Mouse (Mus musculus): ENCODE measurements around the gene Gast. TPM values are rescaled to one million over a fixed set of nuclear protein-coding genes. Genes with fewer than 3 reads are reported as not detected.

Gast gene
- not detected in 2 replicates for polyA plus RNA-seq (2015; fragmentation: Nextera tagmentation; extraction: Ambion mirVana)

GRCm38 (mm10) chr11:100333944-100334457, at the start of gene Gast:
Gene Gast (plus strand): TSS chr11:100334407.
- no peaks in the 10 kb centered on the region for H3K36me3 ChIP-seq (ENCODE audit: control insufficient read depth, insufficient read depth)
- 72% methylated on average over 6 of the region's 6 CpGs for WGBS
- H3K9me3 ChIP-seq (replicated peaks; ENCODE audit: control insufficient read depth, low read length), result no peaks in the 10 kb centered on the region
- H3K4me3 ChIP-seq (ENCODE audit: low read length), result no peak within 1 kb of the TSS
- no peak within 1 kb of the TSS for H3K4me2 ChIP-seq (ENCODE audit: low read depth, low read length)
- no peaks in the 10 kb centered on the region for H3K4me1 ChIP-seq (ENCODE audit: control insufficient read depth, insufficient read depth, low read length)
- ATAC-seq (replicated peaks; ENCODE audit: extremely low read depth, insufficient read depth, low FRiP score), result no peak
- H3K27me3 ChIP-seq (ENCODE audit: control insufficient read depth, insufficient read depth, low read length), result no peaks in the 10 kb centered on the region
- H3K27ac ChIP-seq (ENCODE audit: low read length), result no peak within 1 kb of the TSS
- H3K9ac ChIP-seq (ENCODE audit: low read length), result no peak within 1 kb of the TSS

GRCm38 (mm10) chr11:100284988-100285387, 49.2 kb upstream of the Gast start:
- no peaks in the 10 kb centered on the region for H3K36me3 ChIP-seq (ENCODE audit: control insufficient read depth, insufficient read depth)
- no peak for ATAC-seq (replicated peaks; ENCODE audit: extremely low read depth, insufficient read depth, low FRiP score)
- no peaks in the 10 kb centered on the region for H3K4me1 ChIP-seq (ENCODE audit: control insufficient read depth, insufficient read depth, low read length)
- no peaks in the 10 kb centered on the region for H3K27me3 ChIP-seq (ENCODE audit: control insufficient read depth, insufficient read depth, low read length)
- WGBS, result 78% methylated on average over 4 of the region's 4 CpGs
- H3K4me3 ChIP-seq (ENCODE audit: low read length), result no peak overlapping the region
- no peak overlapping the region for H3K27ac ChIP-seq (ENCODE audit: low read length)
- no peak overlapping the region for H3K4me2 ChIP-seq (ENCODE audit: low read depth, low read length)
- no peak overlapping the region for H3K9ac ChIP-seq (ENCODE audit: low read length)
- no peaks in the 10 kb centered on the region for H3K9me3 ChIP-seq (replicated peaks; ENCODE audit: control insufficient read depth, low read length)

GRCm38 (mm10) chr11:100287024-100287423, 47.2 kb upstream of the Gast start:
- Histone ChIP-seq H3K27ac (ENCODE audit: low read length) (no peak overlapping the region), H3K4me2 (ENCODE audit: low read depth, low read length) (no peak overlapping the region), H3K27me3 (ENCODE audit: control insufficient read depth, insufficient read depth, low read length) (no peaks in the 10 kb centered on the region), H3K4me1 (ENCODE audit: control insufficient read depth, insufficient read depth, low read length) (no peaks in the 10 kb centered on the region), H3K4me3 (ENCODE audit: low read length) (no peak overlapping the region), H3K36me3 (ENCODE audit: control insufficient read depth, insufficient read depth) (no peaks in the 10 kb centered on the region), H3K9ac (ENCODE audit: low read length) (no peak overlapping the region), H3K9me3 (replicated peaks; ENCODE audit: control insufficient read depth, low read length) (no peaks in the 10 kb centered on the region)
- 47% methylated on average over 10 of the region's 10 CpGs for WGBS
- no peak for ATAC-seq (replicated peaks; ENCODE audit: extremely low read depth, insufficient read depth, low FRiP score)

DNA sequence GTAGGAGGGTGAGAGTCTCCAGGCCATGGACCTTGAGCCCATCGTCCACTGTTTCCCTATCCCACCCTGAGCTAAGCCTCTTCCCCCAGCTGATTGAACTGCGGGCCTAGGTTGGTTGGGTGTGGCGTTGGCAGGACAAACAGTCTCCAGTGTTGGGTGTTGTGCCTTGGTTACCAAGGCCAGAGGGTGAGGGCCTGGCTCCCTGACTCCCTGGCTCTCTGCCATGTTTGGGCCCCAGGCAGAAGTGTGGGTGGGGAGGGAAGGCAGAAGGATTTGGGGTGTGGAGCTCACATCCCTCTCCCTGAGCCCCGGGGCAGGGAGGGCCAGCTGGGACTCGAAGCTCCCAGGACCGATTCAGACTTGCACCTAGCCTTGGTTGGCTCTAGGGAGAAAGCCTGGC, 45.3 kb upstream of the Gast start:
- Histone ChIP-seq H3K4me3 (ENCODE audit: low read length) (no peak overlapping the region), H3K36me3 (ENCODE audit: control insufficient read depth, insufficient read depth) (no peaks in the 10 kb centered on the region), H3K27ac (ENCODE audit: low read length) (no peak overlapping the region), H3K4me2 (ENCODE audit: low read depth, low read length) (no peak overlapping the region), H3K4me1 (ENCODE audit: control insufficient read depth, insufficient read depth, low read length) (no peaks in the 10 kb centered on the region), H3K9ac (ENCODE audit: low read length) (no peak overlapping the region), H3K9me3 (replicated peaks; ENCODE audit: control insufficient read depth, low read length) (no peaks in the 10 kb centered on the region), H3K27me3 (ENCODE audit: control insufficient read depth, insufficient read depth, low read length) (no peaks in the 10 kb centered on the region; the same call in 1 of the 2 replicates)
- WGBS, result 75% methylated on average over 6 of the region's 6 CpGs
- ATAC-seq (replicated peaks; ENCODE audit: extremely low read depth, insufficient read depth, low FRiP score), result no peak

GRCm38 (mm10) chr11:100290235-100290634, 44.0 kb upstream of the Gast start:
- no peaks in the 10 kb centered on the region for H3K4me1 ChIP-seq (ENCODE audit: control insufficient read depth, insufficient read depth, low read length)
- no peaks in the 10 kb centered on the region for H3K36me3 ChIP-seq (ENCODE audit: control insufficient read depth, insufficient read depth)
- no peaks in the 10 kb centered on the region; the same call in 1 of the 2 replicates for H3K27me3 ChIP-seq (ENCODE audit: control insufficient read depth, insufficient read depth, low read length)
- H3K9ac ChIP-seq (ENCODE audit: low read length), result no peak overlapping the region
- no peak for ATAC-seq (replicated peaks; ENCODE audit: extremely low read depth, insufficient read depth, low FRiP score)
- no peak overlapping the region for H3K4me2 ChIP-seq (ENCODE audit: low read depth, low read length)
- peak overlapping the region; percentile 51; the same call in 1 of the 2 replicates for H3K27ac ChIP-seq (ENCODE audit: low read length)
- 35% methylated on average over 5 of the region's 5 CpGs for WGBS
- no peak overlapping the region for H3K4me3 ChIP-seq (ENCODE audit: low read length)
- H3K9me3 ChIP-seq (replicated peaks; ENCODE audit: control insufficient read depth, low read length), result no peaks in the 10 kb centered on the region

DNA sequence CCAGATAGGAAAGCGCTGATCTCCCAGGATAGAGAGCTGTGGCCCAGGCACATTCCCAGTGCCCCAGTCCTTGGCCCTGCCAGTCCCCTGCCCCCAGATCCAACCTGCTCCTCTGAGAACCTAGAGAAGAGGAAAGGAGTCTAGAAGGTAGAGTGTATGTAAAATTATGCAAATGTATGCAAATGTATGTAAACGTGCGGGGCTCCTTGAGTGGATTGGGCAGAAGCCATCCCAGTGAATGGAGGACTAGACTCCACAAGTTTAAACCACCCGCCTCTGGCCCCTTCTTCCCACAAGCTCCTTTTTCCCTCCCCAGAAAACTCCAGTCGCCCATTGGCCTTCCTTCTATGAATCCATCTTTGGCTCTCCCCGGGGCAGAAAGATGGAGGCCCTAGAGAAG, 41.3 kb upstream of the Gast start:
- no peak overlapping the region for H3K27ac ChIP-seq (ENCODE audit: low read length)
- H3K9ac ChIP-seq (ENCODE audit: low read length), result no peak overlapping the region
- no peaks in the 10 kb centered on the region for H3K4me1 ChIP-seq (ENCODE audit: control insufficient read depth, insufficient read depth, low read length)
- peaks cover 4% of the 10 kb centered on the region; the same call in 1 of the 2 replicates for H3K27me3 ChIP-seq (ENCODE audit: control insufficient read depth, insufficient read depth, low read length)
- H3K4me2 ChIP-seq (ENCODE audit: low read depth, low read length), result no peak overlapping the region
- no peak overlapping the region for H3K4me3 ChIP-seq (ENCODE audit: low read length)
- H3K9me3 ChIP-seq (replicated peaks; ENCODE audit: control insufficient read depth, low read length), result no peaks in the 10 kb centered on the region
- H3K36me3 ChIP-seq (ENCODE audit: control insufficient read depth, insufficient read depth), result no peaks in the 10 kb centered on the region
- WGBS, result 60% methylated on average over 6 of the region's 6 CpGs
- no peak for ATAC-seq (replicated peaks; ENCODE audit: extremely low read depth, insufficient read depth, low FRiP score)

GRCm38 (mm10) chr11:100295308-100295707, 38.9 kb upstream of the Gast start:
- H3K27ac ChIP-seq (ENCODE audit: low read length), result no peak overlapping the region
- no peak overlapping the region for H3K9ac ChIP-seq (ENCODE audit: low read length)
- WGBS, result 7% methylated on average over 10 of the region's 10 CpGs
- ATAC-seq (replicated peaks; ENCODE audit: extremely low read depth, insufficient read depth, low FRiP score), result 0 out of 2 replicates have a peak, but pooled peaks have one; percentile 34
- no peaks in the 10 kb centered on the region for H3K9me3 ChIP-seq (replicated peaks; ENCODE audit: control insufficient read depth, low read length)
- H3K4me3 ChIP-seq (ENCODE audit: low read length), result no peak overlapping the region
- H3K4me2 ChIP-seq (ENCODE audit: low read depth, low read length), result no peak overlapping the region
- peaks cover 3% of the 10 kb centered on the region; the same call in 1 of the 2 replicates for H3K4me1 ChIP-seq (ENCODE audit: control insufficient read depth, insufficient read depth, low read length)
- H3K36me3 ChIP-seq (ENCODE audit: control insufficient read depth, insufficient read depth), result no peaks in the 10 kb centered on the region
- H3K27me3 ChIP-seq (ENCODE audit: control insufficient read depth, insufficient read depth, low read length), result peaks cover 4% of the 10 kb centered on the region; the same call in 1 of the 2 replicates

DNA sequence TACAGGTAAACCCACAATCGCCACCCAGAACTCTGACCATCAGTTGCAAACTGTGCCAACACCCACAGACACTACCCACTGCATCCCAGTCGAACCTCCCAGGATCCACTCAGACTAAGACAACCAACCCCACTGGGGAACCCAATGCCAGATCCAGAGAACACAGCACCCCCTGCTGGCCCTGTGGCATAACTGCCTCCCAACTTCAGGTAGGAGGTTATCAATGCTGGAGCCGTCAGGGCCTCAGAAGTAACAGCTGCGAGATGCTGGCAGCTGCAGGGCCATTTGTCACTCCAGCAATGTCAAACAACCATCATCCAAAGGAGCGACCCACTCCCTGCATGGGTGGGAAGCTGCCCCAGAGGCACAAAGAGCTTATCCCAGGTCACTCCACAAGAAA, 36.4 kb upstream of the Gast start:
- Histone ChIP-seq H3K27ac (ENCODE audit: low read length) (no peak overlapping the region), H3K27me3 (ENCODE audit: control insufficient read depth, insufficient read depth, low read length) (peaks cover 4% of the 10 kb centered on the region; the same call in 1 of the 2 replicates), H3K36me3 (ENCODE audit: control insufficient read depth, insufficient read depth) (no peaks in the 10 kb centered on the region), H3K4me3 (ENCODE audit: low read length) (no peak overlapping the region; the same call in 1 of the 2 replicates), H3K9me3 (replicated peaks; ENCODE audit: control insufficient read depth, low read length) (no peaks in the 10 kb centered on the region), H3K4me1 (ENCODE audit: control insufficient read depth, insufficient read depth, low read length) (peaks cover 3% of the 10 kb centered on the region; the same call in 1 of the 2 replicates), H3K4me2 (ENCODE audit: low read depth, low read length) (peak overlapping the region; percentile 57), H3K9ac (ENCODE audit: low read length) (no peak overlapping the region)
- WGBS, result 25% methylated on average over 5 of the region's 5 CpGs
- ATAC-seq (replicated peaks; ENCODE audit: extremely low read depth, insufficient read depth, low FRiP score), result no peak

DNA sequence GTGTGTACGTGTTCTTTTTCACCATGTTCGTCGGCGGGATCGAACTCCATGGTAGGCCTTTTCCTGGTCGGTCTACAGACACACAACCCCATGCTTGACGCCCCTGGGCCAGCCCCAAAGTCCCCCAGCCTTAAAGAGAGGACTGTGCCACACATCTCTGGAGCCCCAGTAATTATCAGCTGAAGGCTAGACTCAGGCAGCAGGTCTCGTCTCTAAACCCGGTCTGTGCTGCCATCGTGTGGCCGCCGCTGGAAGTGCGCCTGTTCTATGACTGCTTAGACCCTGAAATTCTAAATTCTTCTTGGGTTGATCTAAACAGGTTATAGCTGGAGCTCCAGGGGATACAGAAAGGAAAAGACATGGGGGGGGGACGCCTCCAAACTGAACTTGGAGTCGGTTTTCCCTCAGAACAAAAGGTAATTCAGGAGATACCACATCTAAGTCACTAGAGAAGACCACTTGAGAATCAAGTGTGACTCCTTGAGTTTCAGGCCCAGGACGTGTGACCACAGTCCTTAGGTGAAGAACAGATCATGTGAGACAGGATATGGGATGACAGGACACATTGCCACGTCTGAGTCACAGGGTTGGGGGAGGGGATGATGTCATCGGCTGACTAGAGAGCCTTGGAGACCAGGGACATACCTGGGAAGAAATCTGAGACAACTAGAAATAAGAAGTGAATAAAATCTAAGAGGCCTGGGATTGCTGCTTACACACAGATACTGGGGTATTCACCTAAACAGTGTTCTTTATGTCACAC, 35.8 kb upstream of the Gast start:
- Histone ChIP-seq H3K4me1 (ENCODE audit: control insufficient read depth, insufficient read depth, low read length) (peaks cover 3% of the 10 kb centered on the region; the same call in 1 of the 2 replicates), H3K4me3 (ENCODE audit: low read length) (peak overlapping the region; percentile 16), H3K27ac (ENCODE audit: low read length) (no peak overlapping the region), H3K9me3 (replicated peaks; ENCODE audit: control insufficient read depth, low read length) (no peaks in the 10 kb centered on the region), H3K36me3 (ENCODE audit: control insufficient read depth, insufficient read depth) (no peaks in the 10 kb centered on the region), H3K4me2 (ENCODE audit: low read depth, low read length) (peak overlapping the region; percentile 57), H3K27me3 (ENCODE audit: control insufficient read depth, insufficient read depth, low read length) (peaks cover 4% of the 10 kb centered on the region; the same call in 1 of the 2 replicates), H3K9ac (ENCODE audit: low read length) (no peak overlapping the region)
- no peak for ATAC-seq (replicated peaks; ENCODE audit: extremely low read depth, insufficient read depth, low FRiP score)
- WGBS, result 15% methylated on average over 18 of the region's 18 CpGs

Measured in heart, embryonic 16.5 days (tissue).